Mouse (Mus musculus): ENCODE results near the gene Gm10842. TPM values are rescaled to one million over a fixed set of nuclear protein-coding genes. Genes with fewer than 3 reads are reported as not detected.

Gm10842 gene
- polyA plus RNA-seq, 1 experiment from 2014 or later: not detected

GRCm38 (mm10) chr11:105181126-105181637, 34.5 kb downstream of the Gm10842 start:
- Histone ChIP-seq H3K4me2 (ENCODE audit: low read length) (peak overlapping the region; percentile 86), H3K4me1 (replicated peaks; ENCODE audit: control insufficient read depth, insufficient read depth, low read length) (peaks cover 18% of the 10 kb centered on the region), H3K4me3 (ENCODE audit: low read depth, low read length) (peak overlapping the region; percentile 90), H3K9me3 (ENCODE audit: control insufficient read depth, low read length) (no peaks in the 10 kb centered on the region), H3K9ac (ENCODE audit: low read length) (peak overlapping the region; percentile 99), H3K27me3 (replicated peaks; ENCODE audit: control insufficient read depth, insufficient read depth, low read length) (no peaks in the 10 kb centered on the region), H3K36me3 (ENCODE audit: control insufficient read depth, insufficient read depth, low read length) (peaks cover 21% of the 10 kb centered on the region), H3K27ac (ENCODE audit: low read depth) (peak overlapping the region; percentile 97)
- ATAC-seq (replicated peaks; ENCODE audit: low FRiP score, low TSS enrichment, low read depth): peak; percentile 98
- WGBS: 1% methylated on average over 52 of the region's 60 CpGs
- DNase-seq (ENCODE audit: low spot score): peak; percentile 96

DNA sequence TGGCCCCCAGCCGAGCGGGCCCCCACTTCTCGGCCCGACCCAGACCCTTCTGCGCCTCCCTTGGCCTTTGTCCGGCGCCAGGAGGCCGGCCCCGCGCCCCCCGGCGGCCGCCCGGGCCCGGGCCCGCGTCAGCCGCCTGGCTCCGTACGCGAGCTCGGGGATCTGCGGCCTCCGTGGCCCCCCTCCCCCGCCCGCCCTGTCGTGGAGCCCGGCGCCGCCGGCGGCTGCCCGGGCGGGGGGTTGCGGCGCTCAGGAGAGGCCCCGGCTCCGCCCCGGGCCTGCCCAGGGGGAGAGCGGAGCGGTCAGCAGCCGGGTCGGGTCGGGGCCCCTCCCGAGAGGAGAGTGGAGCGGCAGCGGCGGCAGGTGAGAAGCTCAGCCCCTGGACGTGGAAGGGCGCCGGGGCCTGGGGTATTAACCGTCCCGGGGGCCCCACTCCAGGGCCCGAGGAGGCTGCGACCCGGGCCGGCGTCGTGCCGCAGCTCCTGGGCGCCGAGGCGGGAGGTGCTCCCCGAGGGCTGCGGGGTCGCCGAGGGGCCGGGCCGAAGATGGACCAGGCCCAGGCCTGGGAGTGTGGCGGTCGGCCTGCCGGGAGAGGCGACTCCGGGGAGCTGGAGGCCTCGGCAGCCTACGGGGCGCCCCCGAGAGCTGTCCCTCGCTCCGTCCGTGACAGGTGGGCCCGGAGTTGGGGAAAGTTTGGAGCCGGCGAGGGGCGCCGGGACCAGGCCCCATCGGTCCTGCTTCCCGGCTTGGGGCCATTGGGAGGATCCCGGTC, 35.2 kb downstream of the Gm10842 start:
- H3K4me3 ChIP-seq (ENCODE audit: low read depth, low read length): peak overlapping the region; percentile 90
- H3K36me3 ChIP-seq (ENCODE audit: control insufficient read depth, insufficient read depth, low read length): peaks cover 27% of the 10 kb centered on the region
- H3K4me2 ChIP-seq (ENCODE audit: low read length): peak overlapping the region; percentile 73
- ATAC-seq (replicated peaks; ENCODE audit: low FRiP score, low TSS enrichment, low read depth) (peak; percentile 68), DNase-seq (ENCODE audit: low spot score) (peak; percentile 82)
- H3K27ac ChIP-seq (ENCODE audit: low read depth): peak overlapping the region; percentile 97
- no peaks in the 10 kb centered on the region for H3K27me3 ChIP-seq (replicated peaks; ENCODE audit: control insufficient read depth, insufficient read depth, low read length)
- peak overlapping the region; percentile 99 for H3K9ac ChIP-seq (ENCODE audit: low read length)
- peaks cover 18% of the 10 kb centered on the region for H3K4me1 ChIP-seq (replicated peaks; ENCODE audit: control insufficient read depth, insufficient read depth, low read length)
- 5% methylated on average over 78 of the region's 89 CpGs for WGBS
- H3K9me3 ChIP-seq (ENCODE audit: control insufficient read depth, low read length): no peaks in the 10 kb centered on the region

DNA sequence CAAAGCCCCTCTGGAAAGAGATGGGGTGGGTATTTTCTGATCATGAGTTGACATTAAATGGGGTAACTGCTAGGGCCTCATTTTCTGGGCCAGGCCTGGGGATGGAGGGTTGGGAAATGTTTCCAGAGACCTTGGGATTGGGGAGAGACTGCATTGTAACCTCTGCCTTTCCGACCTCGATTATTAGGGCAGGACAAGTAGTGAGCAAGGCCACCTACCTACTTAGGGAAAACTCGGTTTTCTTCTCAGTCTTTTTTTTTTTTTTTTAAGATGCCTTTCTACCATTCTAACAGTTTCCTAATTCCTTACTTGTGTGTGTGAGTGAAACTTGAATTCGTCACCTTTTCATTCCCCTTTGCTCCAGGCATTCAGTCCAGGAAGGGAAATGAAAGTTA, 35.8 kb downstream of the Gm10842 start:
- H3K27ac ChIP-seq (ENCODE audit: low read depth): peak overlapping the region; percentile 97
- peak overlapping the region; percentile 99 for H3K9ac ChIP-seq (ENCODE audit: low read length)
- no peaks in the 10 kb centered on the region for H3K27me3 ChIP-seq (replicated peaks; ENCODE audit: control insufficient read depth, insufficient read depth, low read length)
- ATAC-seq (replicated peaks; ENCODE audit: low FRiP score, low TSS enrichment, low read depth): no peak
- H3K4me2 ChIP-seq (ENCODE audit: low read length): peak overlapping the region; percentile 73
- WGBS: 6% methylated on average over 4 of the region's 4 CpGs
- peaks cover 18% of the 10 kb centered on the region for H3K4me1 ChIP-seq (replicated peaks; ENCODE audit: control insufficient read depth, insufficient read depth, low read length)
- H3K4me3 ChIP-seq (ENCODE audit: low read depth, low read length): peak overlapping the region; percentile 90
- H3K36me3 ChIP-seq (ENCODE audit: control insufficient read depth, insufficient read depth, low read length): peaks cover 27% of the 10 kb centered on the region
- no peaks in the 10 kb centered on the region for H3K9me3 ChIP-seq (ENCODE audit: control insufficient read depth, low read length)
- no peak for DNase-seq (ENCODE audit: low spot score)

- no peaks in the 10 kb centered on the region for H3K27me3 ChIP-seq (replicated peaks; ENCODE audit: control insufficient read depth, insufficient read depth, low read length)
- ATAC-seq (replicated peaks; ENCODE audit: low FRiP score, low TSS enrichment, low read depth) (no peak), DNase-seq (ENCODE audit: low spot score) (no peak)
- peaks cover 43% of the 10 kb centered on the region for H3K36me3 ChIP-seq (ENCODE audit: control insufficient read depth, insufficient read depth, low read length)
- H3K27ac ChIP-seq (ENCODE audit: low read depth): no peak overlapping the region
- peaks cover 12% of the 10 kb centered on the region for H3K4me1 ChIP-seq (replicated peaks; ENCODE audit: control insufficient read depth, insufficient read depth, low read length)
- WGBS: 96% methylated on average over 3 of the region's 3 CpGs
- H3K4me2 ChIP-seq (ENCODE audit: low read length): no peak overlapping the region
- H3K9me3 ChIP-seq (ENCODE audit: control insufficient read depth, low read length): no peaks in the 10 kb centered on the region
- H3K4me3 ChIP-seq (ENCODE audit: low read depth, low read length): no peak overlapping the region
- H3K9ac ChIP-seq (ENCODE audit: low read length): no peak overlapping the region
Observed at GRCm38 (mm10) chr11:105184678-105185077, 38.0 kb downstream of the Gm10842 start.

DNA sequence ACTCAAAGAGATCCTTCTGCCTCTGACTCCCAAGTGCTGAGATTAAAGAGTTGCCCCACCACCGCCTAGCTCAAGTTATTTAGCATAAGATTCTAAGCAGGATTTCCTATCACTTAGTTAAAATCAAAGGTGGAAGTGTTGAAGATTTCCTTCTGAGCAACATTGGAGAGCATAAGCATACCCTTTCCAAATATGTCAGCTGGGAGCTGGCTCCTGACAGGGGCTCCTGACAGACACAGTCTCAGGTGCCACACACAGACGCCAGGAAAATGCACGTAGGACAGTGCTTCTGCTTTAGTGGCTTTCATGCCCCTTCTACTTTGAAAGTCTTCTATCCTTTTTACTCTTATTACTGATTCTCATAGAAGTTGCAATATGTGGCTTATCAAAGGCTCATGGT, 45.5 kb downstream of the Gm10842 start:
- ATAC-seq (replicated peaks; ENCODE audit: low FRiP score, low TSS enrichment, low read depth) (no peak), DNase-seq (ENCODE audit: low spot score) (no peak)
- Histone ChIP-seq H3K9me3 (ENCODE audit: control insufficient read depth, low read length) (no peaks in the 10 kb centered on the region), H3K4me1 (replicated peaks; ENCODE audit: control insufficient read depth, insufficient read depth, low read length) (no peaks in the 10 kb centered on the region), H3K27me3 (replicated peaks; ENCODE audit: control insufficient read depth, insufficient read depth, low read length) (no peaks in the 10 kb centered on the region), H3K36me3 (ENCODE audit: control insufficient read depth, insufficient read depth, low read length) (peaks cover 25% of the 10 kb centered on the region; the same call in 1 of the 2 replicates), H3K9ac (ENCODE audit: low read length) (no peak overlapping the region), H3K4me3 (ENCODE audit: low read depth, low read length) (no peak overlapping the region), H3K4me2 (ENCODE audit: low read length) (no peak overlapping the region), H3K27ac (ENCODE audit: low read depth) (no peak overlapping the region)
- WGBS: 92% methylated on average over 3 of the region's 3 CpGs

Other genes starting within 250 kb of the Gm10842 start
- 1.6 and 2.0 TPM in 2 replicates for gene Efcab3, start 83.3 kb upstream of the Gm10842 start, polyA plus RNA-seq (2014; fragmentation: Nextera tagmentation; extraction: Ambion mirVana)
- 40.7 and 48.6 TPM in 2 replicates for gene Mettl2, start 20.5 kb upstream of the Gm10842 start, polyA plus RNA-seq (2014; fragmentation: Nextera tagmentation; extraction: Ambion mirVana)
- gene Tlk2, start 31.9 kb downstream of the Gm10842 start, polyA plus RNA-seq (2014; fragmentation: Nextera tagmentation; extraction: Ambion mirVana): 23.0 and 25.3 TPM in 2 replicates
- 8.7 and 8.8 TPM in 2 replicates for gene Mrc2, start 145.8 kb downstream of the Gm10842 start, polyA plus RNA-seq (2014; fragmentation: Nextera tagmentation; extraction: Ambion mirVana)

All from intestine, embryonic 14.5 days (tissue).